Comparison of ENCODE assay signal across 13 mouse cellular contexts in genomic region chr14:68338440-68338839, GRCm38 (mm10).
A peak's percentile ranks its signal among the peaks of the same experiment; 100 is the strongest.
DNase-seq lines count a peak whose midpoint lies in the region; ATAC-seq and TF ChIP-seq lines count a peak whose summit lies in the region.
"Had no signal": no experiment of that assay in that cellular context is flagged by ENCODE, and none has a peak within 500 bp of the region (broad histone marks: within the 10 kb centered on the region; RNA-seq: fewer than 3 reads in every experiment).

No protein-coding gene starts in this region.

- no peaks in the 10 kb centered on the region for H3K4me1 ChIP-seq in intestine, postnatal 0 days (replicated peaks; ENCODE audit: control insufficient read depth, insufficient read depth, low read length)

- no peak overlapping the region for H3K9ac ChIP-seq in intestine, postnatal 0 days (ENCODE audit: low read depth, low read length)
- H3K9ac ChIP-seq: embryonic facial prominence, embryonic 12.5 days; neural tube, embryonic 13.5 days had no signal

- ATAC-seq in intestine, postnatal 0 days, result peak; percentile 96

- H3K4me2 ChIP-seq in intestine, postnatal 0 days (replicated peaks; ENCODE audit: low read depth), result no peak overlapping the region
- H3K4me2 ChIP-seq: embryonic facial prominence, embryonic 12.5 days; neural tube, embryonic 13.5 days had no signal

- 34% methylated on average over 5 of the region's 5 CpGs for WGBS in intestine, postnatal 0 days

- no peaks in the 10 kb centered on the region for H3K27me3 ChIP-seq in intestine, postnatal 0 days (replicated peaks; ENCODE audit: control insufficient read depth, insufficient read depth, low read length)
- H3K27me3 ChIP-seq: embryonic facial prominence, embryonic 12.5 days; neural tube, embryonic 13.5 days had no signal

- H3K9me3 ChIP-seq in intestine, postnatal 0 days (ENCODE audit: control insufficient read depth), result no peaks in the 10 kb centered on the region
- H3K9me3 ChIP-seq: embryonic facial prominence, embryonic 12.5 days; neural tube, embryonic 13.5 days had no signal

- H3K27ac ChIP-seq in intestine, postnatal 0 days (ENCODE audit: low read depth, low read length), result no peak overlapping the region
- H3K27ac ChIP-seq: embryonic facial prominence, embryonic 12.5 days; neural tube, embryonic 13.5 days had no signal

- H3K36me3 ChIP-seq in intestine, postnatal 0 days (ENCODE audit: control insufficient read depth, insufficient read depth), result no peaks in the 10 kb centered on the region
- H3K36me3 ChIP-seq: embryonic facial prominence, embryonic 12.5 days; neural tube, embryonic 13.5 days had no signal

- peak; percentile 14 for DNase-seq in kidney, adult 18-20 months
- no peak for DNase-seq in kidney, postnatal 4 days
- DNase-seq in embryo, embryonic 11 days, result peak; percentile 54
- DNase-seq in mesoderm, embryonic 11.5 days (ENCODE audit: low read depth, low spot score), result peak; percentile 26
- no peak for DNase-seq in lung, postnatal 4 days
- DNase-seq in urinary bladder, postnatal 36 days (ENCODE audit: low spot score in 2 of 2), result no peak
- DNase-seq: cerebellum, adult 11 months; left cerebral cortex, postnatal 4 days; lung, adult 2 months; right cerebral cortex, adult 18-20 months had no signal

- peak; percentile 21; the same call in 1 of the 2 replicates for TF ChIP-seq CTCF in intestine, postnatal 0 days (IDR thresholded peaks at IDR 0.05; ENCODE audit: low read depth)

- no peak overlapping the region for H3K4me3 ChIP-seq in intestine, postnatal 0 days (ENCODE audit: low read depth, low read length)
- H3K4me3 ChIP-seq: embryonic facial prominence, embryonic 12.5 days; neural tube, embryonic 13.5 days had no signal

Comparison
In these comparisons a context has a peak if more than half of its experiments do, and no peak if none do; other contexts are left out.
1. DNase-seq: peak in kidney, adult 18-20 months (single experiment), embryo, embryonic 11 days (single experiment) and mesoderm, embryonic 11.5 days (single experiment); none in kidney, postnatal 4 days (0 of 2), lung, postnatal 4 days (0 of 2) and urinary bladder, postnatal 36 days (0 of 2).